Mouse (Mus musculus) liver, embryonic 14.5 days (tissue): Measurements from ENCODE around the gene Myt1l.

Experiments
- CTCF ChIP-seq: IDR thresholded peaks from 2 replicates; pipeline ENCODE4 v1.5.1; 2016; ENCODE audit warnings: antibody characterized with exemption, low read depth, control low read depth
- EP300 ChIP-seq: IDR thresholded peaks from 2 replicates; pipeline ENCODE4 v1.6.1; 2016; ENCODE audit warnings: antibody characterized with exemption, low read depth

DNA sequence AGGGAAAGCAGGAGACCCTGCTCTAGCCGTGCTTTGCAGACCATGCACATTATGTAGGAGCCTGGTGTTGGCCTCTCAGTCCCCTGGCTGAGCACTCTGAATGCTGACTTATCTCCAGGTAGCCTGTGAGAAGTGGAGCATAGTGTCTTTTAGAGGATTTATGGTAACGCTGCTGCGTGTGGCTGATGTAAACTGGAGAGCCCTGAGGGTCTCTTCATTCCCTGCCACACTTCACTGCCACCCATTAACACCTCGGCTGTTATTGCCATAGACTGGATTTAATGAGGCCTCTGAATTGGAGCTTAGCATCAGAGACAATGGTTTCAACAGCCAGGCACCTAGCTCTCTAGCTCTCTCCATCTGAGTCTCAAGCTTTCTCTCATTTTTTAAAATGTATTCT, 114.7 kb downstream of the Myt1l start:
- TF ChIP-seq CTCF (no peak), EP300 (no peak)
